9 mouse cellular contexts compared by ENCODE assay signal in the genomic region with DNA sequence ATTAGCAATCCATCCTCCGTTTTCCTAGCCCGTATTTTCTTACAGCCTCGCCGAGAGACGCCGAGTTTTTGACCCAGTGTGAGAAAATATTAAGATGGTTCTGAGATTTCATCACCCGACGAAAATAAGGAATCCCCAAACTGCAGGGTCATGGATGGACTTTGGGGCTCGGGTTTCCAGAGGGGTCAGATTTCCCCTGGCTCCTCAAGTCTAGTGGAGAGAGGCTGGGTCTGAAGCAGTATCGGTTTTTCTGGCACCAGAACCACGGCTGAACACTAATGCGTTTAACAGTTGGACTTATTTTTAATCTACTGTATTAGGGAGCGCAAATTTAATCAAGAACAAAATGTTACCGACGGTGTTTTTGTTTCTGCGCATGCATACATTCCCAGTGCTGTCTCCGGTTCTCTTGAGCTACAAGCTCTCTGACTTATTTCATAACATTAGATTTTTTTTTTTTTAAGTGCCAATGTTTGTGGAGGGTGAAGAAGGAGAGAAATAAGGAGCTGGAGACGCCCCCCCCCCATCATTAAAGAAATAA.
A peak's percentile ranks its signal among the peaks of the same experiment; 100 is the strongest.
DNase-seq lines count a peak whose midpoint lies in the region; ATAC-seq and TF ChIP-seq lines count a peak whose summit lies in the region.
"Had no signal": no experiment of that assay in that cellular context is flagged by ENCODE, and none has a peak within 500 bp of the region (broad histone marks: within the 10 kb centered on the region; RNA-seq: fewer than 3 reads in every experiment).

No protein-coding gene starts in this region.

- ATAC-seq in intestine, embryonic 14.5 days (replicated peaks; ENCODE audit: low FRiP score, low TSS enrichment, low read depth): no peak
- ATAC-seq in intestine, postnatal 0 days: no peak
- ATAC-seq in monocyte, adult 5-6 weeks (replicated peaks; ENCODE audit: insufficient number of reproducible peaks, low FRiP score, low TSS enrichment, poor library complexity, severe bottlenecking): no peak
- no peak for ATAC-seq in forebrain, embryonic 12.5 days (ENCODE audit: low FRiP score)

- peak overlapping the region; percentile 23; the same call in 1 of the 2 replicates for H3K4me2 ChIP-seq in intestine, embryonic 14.5 days (ENCODE audit: low read length)
- no peak overlapping the region; the same call in 1 of the 2 replicates for H3K4me2 ChIP-seq in intestine, postnatal 0 days (replicated peaks; ENCODE audit: low read depth)
- H3K4me2 ChIP-seq in myocyte (ENCODE audit: low read depth): peak overlapping the region; percentile 77
- no peak overlapping the region for H3K4me2 ChIP-seq in forebrain, embryonic 12.5 days
- H3K4me2 ChIP-seq: neural tube, embryonic 12.5 days had no signal

- no peaks in the 10 kb centered on the region for H3K79me2 ChIP-seq in myocyte (ENCODE audit: control insufficient read depth, insufficient read depth)

- H3K27me3 ChIP-seq in intestine, embryonic 14.5 days (replicated peaks; ENCODE audit: control insufficient read depth, insufficient read depth, low read length): no peaks in the 10 kb centered on the region
- H3K27me3 ChIP-seq in intestine, postnatal 0 days (replicated peaks; ENCODE audit: control insufficient read depth, insufficient read depth, low read length): no peaks in the 10 kb centered on the region
- H3K27me3 ChIP-seq in myocyte (ENCODE audit: control insufficient read depth, insufficient read depth, insufficient read length): no peaks in the 10 kb centered on the region
- no peaks in the 10 kb centered on the region for H3K27me3 ChIP-seq in forebrain, embryonic 12.5 days
- H3K27me3 ChIP-seq: neural tube, embryonic 12.5 days had no signal

- no peaks in the 10 kb centered on the region for H3K36me3 ChIP-seq in intestine, embryonic 14.5 days (ENCODE audit: control insufficient read depth, insufficient read depth, low read length)
- H3K36me3 ChIP-seq in intestine, postnatal 0 days (ENCODE audit: control insufficient read depth, insufficient read depth): no peaks in the 10 kb centered on the region
- H3K36me3 ChIP-seq in myocyte (ENCODE audit: control insufficient read depth, insufficient read depth): no peaks in the 10 kb centered on the region
- H3K36me3 ChIP-seq in forebrain, embryonic 12.5 days (replicated peaks): no peaks in the 10 kb centered on the region
- H3K36me3 ChIP-seq: neural tube, embryonic 12.5 days had no signal

- TF ChIP-seq CTCF in intestine, postnatal 0 days (IDR thresholded peaks at IDR 0.05; ENCODE audit: low read depth): no peak

- peak; percentile 50 for DNase-seq in intestine, embryonic 14.5 days (ENCODE audit: low spot score)
- DNase-seq in forelimb bud, embryonic 11.5 days (ENCODE audit: low read depth, low spot score): peak; percentile 14
- peak; percentile 52 for DNase-seq in kidney, adult 9 months
- no peak for DNase-seq in frontal cortex, postnatal 10 days (ENCODE audit: low spot score in 2 of 2)

- no peak overlapping the region for H3K9ac ChIP-seq in intestine, embryonic 14.5 days (ENCODE audit: low read length)
- H3K9ac ChIP-seq in intestine, postnatal 0 days (ENCODE audit: low read depth, low read length): no peak overlapping the region
- H3K9ac ChIP-seq in forebrain, embryonic 12.5 days: no peak overlapping the region
- H3K9ac ChIP-seq: neural tube, embryonic 12.5 days had no signal

- 51% methylated on average over 18 of the region's 18 CpGs for WGBS in intestine, embryonic 14.5 days
- WGBS in intestine, postnatal 0 days: 55% methylated on average over 18 of the region's 18 CpGs
- WGBS in forebrain, embryonic 12.5 days: 77% methylated on average over 18 of the region's 18 CpGs

- H3ac ChIP-seq in myocyte (ENCODE audit: control insufficient read depth, insufficient read length): no peak overlapping the region

- H3K27ac ChIP-seq in intestine, embryonic 14.5 days (ENCODE audit: low read depth): peak overlapping the region; percentile 57; the same call in 1 of the 2 replicates
- H3K27ac ChIP-seq in intestine, postnatal 0 days (ENCODE audit: low read depth, low read length): no peak overlapping the region
- H3K27ac ChIP-seq in forebrain, embryonic 12.5 days: no peak overlapping the region
- H3K27ac ChIP-seq: neural tube, embryonic 12.5 days had no signal

- H3K4me1 ChIP-seq in intestine, embryonic 14.5 days (replicated peaks; ENCODE audit: control insufficient read depth, insufficient read depth, low read length): peaks cover 27% of the 10 kb centered on the region
- no peaks in the 10 kb centered on the region for H3K4me1 ChIP-seq in intestine, postnatal 0 days (replicated peaks; ENCODE audit: control insufficient read depth, insufficient read depth, low read length)
- H3K4me1 ChIP-seq in forebrain, embryonic 12.5 days: peaks cover 29% of the 10 kb centered on the region

- no peak for TF ChIP-seq POLR2A in myocyte (IDR thresholded peaks at IDR 0.05; ENCODE audit: insufficient read length, low read depth)

- no peak overlapping the region for H3K4me3 ChIP-seq in intestine, embryonic 14.5 days (ENCODE audit: low read depth, low read length)
- no peak overlapping the region for H3K4me3 ChIP-seq in intestine, postnatal 0 days (ENCODE audit: low read depth, low read length)
- peak overlapping the region; percentile 11 for H3K4me3 ChIP-seq in myocyte
- no peak overlapping the region for H3K4me3 ChIP-seq in forebrain, embryonic 12.5 days (replicated peaks)
- H3K4me3 ChIP-seq: neural tube, embryonic 12.5 days had no signal

- H3K9me3 ChIP-seq in intestine, embryonic 14.5 days (ENCODE audit: control insufficient read depth, low read length): no peaks in the 10 kb centered on the region
- H3K9me3 ChIP-seq in intestine, postnatal 0 days (ENCODE audit: control insufficient read depth): no peaks in the 10 kb centered on the region
- H3K9me3 ChIP-seq in forebrain, embryonic 12.5 days: no peaks in the 10 kb centered on the region
- H3K9me3 ChIP-seq: neural tube, embryonic 12.5 days had no signal

TF ChIP-seq in myocyte, 11 proteins besides CTCF, POLR2A, EP300 and RAD21:
- no peak for TF ChIP-seq USF1 (IDR thresholded peaks at IDR 0.05; ENCODE audit: low read depth)
- no peak for TF ChIP-seq CEBPB (IDR thresholded peaks at IDR 0.05; ENCODE audit: insufficient read depth, poor library complexity, severe bottlenecking)
- no peak for TF ChIP-seq SRF (IDR thresholded peaks at IDR 0.05; ENCODE audit: control insufficient read depth, insufficient read length, low read depth)
- no peak for TF ChIP-seq E2F4 (IDR thresholded peaks at IDR 0.05; ENCODE audit: insufficient read depth)
- TF ChIP-seq MYOD1 (IDR thresholded peaks at IDR 0.05; ENCODE audit: control insufficient read depth in 1 of 3, insufficient read length in 2 of 3, low read depth in 2 of 3): no peak
- TF ChIP-seq MYOG (IDR thresholded peaks at IDR 0.05; ENCODE audit: control insufficient read depth in 1 of 3, insufficient read depth in 1 of 3, insufficient read length in 2 of 3, low read depth in 2 of 3): no peak
- no peak for TF ChIP-seq TCF12 (IDR thresholded peaks at IDR 0.05; ENCODE audit: insufficient read depth, poor library complexity, severe bottlenecking)
- TF ChIP-seq REST (IDR thresholded peaks at IDR 0.05; ENCODE audit: insufficient read depth, insufficient read length): no peak
- no peak for TF ChIP-seq POLR2AphosphoS2 (IDR thresholded peaks at IDR 0.05; ENCODE audit: insufficient read length, low read depth)
- TF ChIP-seq MAX (IDR thresholded peaks at IDR 0.05; ENCODE audit: low read depth): no peak
- no peak for TF ChIP-seq TCF3 (IDR thresholded peaks at IDR 0.05; ENCODE audit: insufficient read length, low read depth)

Comparison
In these comparisons a context has a peak if more than half of its experiments do, and no peak if none do; other contexts are left out.
1. H3K4me2 ChIP-seq: peak in intestine, embryonic 14.5 days (single experiment) and myocyte (single experiment); none in intestine, postnatal 0 days (single experiment) and forebrain, embryonic 12.5 days (single experiment).
2. DNase-seq: peak in intestine, embryonic 14.5 days (single experiment), forelimb bud, embryonic 11.5 days (single experiment) and kidney, adult 9 months (single experiment); none in frontal cortex, postnatal 10 days (0 of 2).